Mouse (Mus musculus): ENCODE measurements around the gene Slc15a4. TPM values are rescaled to one million over a fixed set of nuclear protein-coding genes. Genes with fewer than 3 reads are reported as not detected.

Slc15a4 gene
- polyA plus RNA-seq, 1 experiment = 33.7 TPM

- H3K4me1 ChIP-seq (ENCODE audit: control insufficient read depth, insufficient read depth, low read length) = peaks cover 44% of the 10 kb centered on the region
- peak; percentile 68 for DNase-seq
- 26% methylated on average over 6 of the region's 6 CpGs for WGBS
- no peak overlapping the region for H3K4me3 ChIP-seq (replicated peaks; ENCODE audit: extremely low read depth, low read depth, low read length)
- TF ChIP-seq CTCF (IDR thresholded peaks at IDR 0.05; ENCODE audit: insufficient read depth, low read length) (no peak), POLR2A (IDR thresholded peaks at IDR 0.05; ENCODE audit: borderline replicate concordance, extremely low read depth, low read depth, low read length) (no peak)
These were observed 21.7 kb downstream of the Slc15a4 start for GRCm38 (mm10) chr5:127610787-127611509.

GRCm38 (mm10) chr5:127609191-127609714 lies 23.4 kb downstream of the Slc15a4 start:
- Histone ChIP-seq H3K4me3 (replicated peaks; ENCODE audit: extremely low read depth, low read depth, low read length) (no peak overlapping the region), H3K4me1 (ENCODE audit: control insufficient read depth, insufficient read depth, low read length) (peaks cover 30% of the 10 kb centered on the region)
- TF ChIP-seq CTCF (IDR thresholded peaks at IDR 0.05; ENCODE audit: insufficient read depth, low read length) = no peak
- no peak for DNase-seq
- WGBS = 67% methylated on average over 7 of the region's 7 CpGs

- TF ChIP-seq POLR2A (IDR thresholded peaks at IDR 0.05; ENCODE audit: borderline replicate concordance, extremely low read depth, low read depth, low read length) (no peak), CTCF (IDR thresholded peaks at IDR 0.05; ENCODE audit: insufficient read depth, low read length) (no peak)
- DNase-seq = no peak
- peaks cover 22% of the 10 kb centered on the region for H3K4me1 ChIP-seq (ENCODE audit: control insufficient read depth, insufficient read depth, low read length)
- 73% methylated on average over 2 of the region's 2 CpGs for WGBS
- no peak overlapping the region for H3K4me3 ChIP-seq (replicated peaks; ENCODE audit: extremely low read depth, low read depth, low read length)
These were observed 25.2 kb downstream of the Slc15a4 start for GRCm38 (mm10) chr5:127607507-127607906.

DNA sequence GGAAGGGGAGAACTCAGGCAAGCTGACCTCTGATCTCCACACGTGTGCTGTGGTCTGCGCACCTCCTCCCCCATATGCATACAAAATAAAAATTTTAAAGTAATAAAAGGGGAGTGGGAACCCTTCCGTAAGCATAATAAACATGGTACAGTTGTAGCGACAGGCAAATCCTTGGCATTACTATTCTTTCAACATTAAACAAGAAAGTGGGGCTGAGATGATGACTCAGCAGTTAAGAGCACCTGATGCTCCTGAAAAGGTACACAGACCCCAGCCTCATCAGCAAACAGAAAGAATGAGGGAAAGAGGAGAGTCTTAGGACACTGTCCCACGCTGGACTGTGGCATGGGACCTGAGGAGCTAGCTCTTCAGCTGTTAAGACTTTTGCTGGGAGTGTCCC lies 29.7 kb downstream of the Slc15a4 start:
- Histone ChIP-seq H3K4me3 (replicated peaks; ENCODE audit: extremely low read depth, low read depth, low read length) (no peak overlapping the region), H3K4me1 (ENCODE audit: control insufficient read depth, insufficient read depth, low read length) (no peaks in the 10 kb centered on the region)
- TF ChIP-seq CTCF (IDR thresholded peaks at IDR 0.05; ENCODE audit: insufficient read depth, low read length) (no peak), POLR2A (IDR thresholded peaks at IDR 0.05; ENCODE audit: borderline replicate concordance, extremely low read depth, low read depth, low read length) (no peak)
- no peak for DNase-seq
- 88% methylated on average over 5 of the region's 5 CpGs for WGBS

DNA sequence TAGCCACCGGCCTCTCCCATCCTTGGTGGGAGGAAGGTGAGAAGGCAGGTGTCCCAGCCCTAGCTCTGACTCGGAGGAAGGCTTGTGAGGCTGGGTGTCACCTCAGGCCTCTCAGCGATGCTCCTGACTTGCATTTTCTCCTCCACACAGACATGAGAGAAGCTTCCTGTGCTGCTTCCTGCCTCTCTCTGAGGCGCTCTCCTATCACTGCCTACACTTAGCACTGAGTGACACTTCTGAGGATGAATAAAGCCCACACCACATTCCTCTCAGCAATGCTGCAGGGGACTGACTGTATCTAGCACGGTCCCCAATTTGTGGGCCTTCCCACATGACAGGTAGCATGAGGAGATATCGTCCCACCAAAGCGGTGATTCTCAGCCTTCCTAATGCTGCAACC lies 35.8 kb downstream of the Slc15a4 start:
- H3K4me3 ChIP-seq (replicated peaks; ENCODE audit: extremely low read depth, low read depth, low read length) = no peak overlapping the region
- no peak for TF ChIP-seq CTCF (IDR thresholded peaks at IDR 0.05; ENCODE audit: insufficient read depth, low read length)
- TF ChIP-seq POLR2A (IDR thresholded peaks at IDR 0.05; ENCODE audit: borderline replicate concordance, extremely low read depth, low read depth, low read length) = no peak
- no peaks in the 10 kb centered on the region for H3K4me1 ChIP-seq (ENCODE audit: control insufficient read depth, insufficient read depth, low read length)
- DNase-seq = no peak
- WGBS = 74% methylated on average over 7 of the region's 7 CpGs

GRCm38 (mm10) chr5:127595676-127596075 lies 37.0 kb downstream of the Slc15a4 start:
- no peak for DNase-seq
- 88% methylated on average over 3 of the region's 3 CpGs for WGBS
- TF ChIP-seq POLR2A (IDR thresholded peaks at IDR 0.05; ENCODE audit: borderline replicate concordance, extremely low read depth, low read depth, low read length) = no peak
- TF ChIP-seq CTCF (IDR thresholded peaks at IDR 0.05; ENCODE audit: insufficient read depth, low read length) = no peak
- Histone ChIP-seq H3K4me3 (replicated peaks; ENCODE audit: extremely low read depth, low read depth, low read length) (no peak overlapping the region), H3K4me1 (ENCODE audit: control insufficient read depth, insufficient read depth, low read length) (no peaks in the 10 kb centered on the region)

DNA sequence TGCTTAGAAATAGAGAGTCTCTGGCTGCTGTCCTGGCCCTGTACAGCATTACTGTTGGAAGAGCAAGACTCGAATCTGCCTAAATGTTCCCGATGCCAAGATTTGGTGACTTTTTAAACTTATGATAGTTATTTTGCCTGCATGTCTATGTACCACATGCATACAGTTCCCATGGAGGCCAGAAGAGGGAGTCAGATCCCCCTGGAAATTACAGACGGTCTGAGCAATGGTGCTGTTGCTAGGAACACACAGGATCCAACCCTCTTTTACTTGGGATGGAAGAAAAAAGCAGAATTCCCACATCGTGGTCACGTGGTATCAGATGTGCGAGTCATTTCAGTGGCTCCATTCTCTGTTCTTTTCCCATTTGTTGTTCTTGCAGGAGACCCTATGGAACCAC lies 39.8 kb downstream of the Slc15a4 start:
- Histone ChIP-seq H3K4me3 (replicated peaks; ENCODE audit: extremely low read depth, low read depth, low read length) (no peak overlapping the region), H3K4me1 (ENCODE audit: control insufficient read depth, insufficient read depth, low read length) (no peaks in the 10 kb centered on the region)
- DNase-seq = no peak
- whole genome bisulfite sequencing = 76% methylated on average over 6 of the region's 6 CpGs
- TF ChIP-seq POLR2A (IDR thresholded peaks at IDR 0.05; ENCODE audit: borderline replicate concordance, extremely low read depth, low read depth, low read length) (no peak), CTCF (IDR thresholded peaks at IDR 0.05; ENCODE audit: insufficient read depth, low read length) (peak; percentile 42)

- Histone ChIP-seq H3K4me1 (ENCODE audit: control insufficient read depth, insufficient read depth, low read length) (no peaks in the 10 kb centered on the region), H3K4me3 (replicated peaks; ENCODE audit: extremely low read depth, low read depth, low read length) (no peak overlapping the region)
- no peak for DNase-seq
- TF ChIP-seq POLR2A (IDR thresholded peaks at IDR 0.05; ENCODE audit: borderline replicate concordance, extremely low read depth, low read depth, low read length) (no peak), CTCF (IDR thresholded peaks at IDR 0.05; ENCODE audit: insufficient read depth, low read length) (no peak)
- 62% methylated on average over 5 of the region's 5 CpGs for WGBS
These were observed 40.3 kb downstream of the Slc15a4 start for GRCm38 (mm10) chr5:127592406-127592805.

DNA sequence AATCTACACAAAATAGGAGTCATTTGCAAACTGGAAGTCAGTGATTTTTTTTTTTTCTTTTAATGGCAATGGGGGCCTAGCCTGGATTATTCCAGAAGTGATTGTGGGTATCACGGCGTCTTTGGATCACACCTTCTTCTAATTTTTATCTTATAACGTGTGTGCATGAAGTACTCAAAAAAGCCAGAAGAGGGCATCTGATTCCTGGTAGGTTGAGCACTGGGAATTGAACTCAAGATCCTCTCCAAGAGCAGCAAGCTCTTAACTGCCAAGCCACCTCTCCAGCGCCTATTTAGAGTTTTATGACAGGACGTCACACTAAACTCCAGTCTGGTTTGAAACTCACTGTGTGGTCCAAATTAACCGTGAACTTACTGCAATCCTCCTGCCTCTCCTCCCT lies 44.8 kb downstream of the Slc15a4 start:
- Histone ChIP-seq H3K4me1 (ENCODE audit: control insufficient read depth, insufficient read depth, low read length) (no peaks in the 10 kb centered on the region), H3K4me3 (replicated peaks; ENCODE audit: extremely low read depth, low read depth, low read length) (no peak overlapping the region)
- TF ChIP-seq CTCF (IDR thresholded peaks at IDR 0.05; ENCODE audit: insufficient read depth, low read length) (no peak), POLR2A (IDR thresholded peaks at IDR 0.05; ENCODE audit: borderline replicate concordance, extremely low read depth, low read depth, low read length) (no peak)
- 67% methylated on average over 6 of the region's 6 CpGs for WGBS
- DNase-seq = no peak

GRCm38 (mm10) chr5:127583658-127584057 lies 49.0 kb downstream of the Slc15a4 start:
- no peak overlapping the region for H3K4me3 ChIP-seq (replicated peaks; ENCODE audit: extremely low read depth, low read depth, low read length)
- no peak for TF ChIP-seq POLR2A (IDR thresholded peaks at IDR 0.05; ENCODE audit: borderline replicate concordance, extremely low read depth, low read depth, low read length)
- TF ChIP-seq CTCF (IDR thresholded peaks at IDR 0.05; ENCODE audit: insufficient read depth, low read length) = no peak
- H3K4me1 ChIP-seq (ENCODE audit: control insufficient read depth, insufficient read depth, low read length) = no peaks in the 10 kb centered on the region
- 71% methylated on average over 8 of the region's 8 CpGs for WGBS
- no peak for DNase-seq
